Mouse (Mus musculus) cerebellum, adult 18-20 months (tissue): ENCODE data around the gene Gm20708.
A peak's percentile ranks its signal among the peaks of the same experiment; 100 is the strongest.
"Not testable (repeated sequence)": the region's sequence is repeated elsewhere in the genome, so short reads cannot be mapped to it uniquely, and the experiment has no call there.

Experiments
- DNase-seq, 2 experiments: peaks; one replicate each; pipeline ENCODE4 v3.0.0; 2021

Gene Gm20708

DNA sequence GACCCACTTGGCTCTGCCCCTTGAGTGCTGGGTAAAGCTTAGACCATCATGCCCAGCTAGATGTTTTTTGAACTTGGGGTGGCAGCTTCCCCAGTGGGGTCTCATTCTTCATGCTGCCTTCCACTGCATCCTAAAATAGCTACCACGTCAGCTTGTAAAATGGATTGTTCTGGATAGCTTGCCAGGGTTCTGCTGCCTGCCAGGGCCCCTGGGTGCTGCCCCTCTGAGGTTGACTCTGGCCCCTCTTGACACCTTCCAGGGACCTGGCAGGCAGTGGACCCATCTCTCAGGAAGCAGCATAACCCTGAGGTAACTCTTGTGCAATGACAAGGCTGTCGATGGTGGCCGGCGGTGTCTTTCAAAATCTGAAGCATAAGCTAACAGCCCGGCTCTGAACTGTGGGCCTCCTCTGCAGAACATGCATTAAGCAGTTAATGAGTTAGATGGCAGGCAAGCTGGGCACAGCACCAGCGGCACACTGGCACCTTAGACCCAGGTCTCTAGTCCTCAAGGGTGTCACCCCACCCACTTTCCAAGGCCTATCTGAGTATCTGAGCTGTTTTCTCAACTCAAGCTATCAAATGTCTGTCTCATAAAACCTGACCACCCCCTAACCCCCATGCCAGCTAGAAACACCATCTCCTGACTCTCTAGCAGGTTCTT lies 5.4 kb downstream of the Gm20708 start:
- DNase-seq: no peak

DNA sequence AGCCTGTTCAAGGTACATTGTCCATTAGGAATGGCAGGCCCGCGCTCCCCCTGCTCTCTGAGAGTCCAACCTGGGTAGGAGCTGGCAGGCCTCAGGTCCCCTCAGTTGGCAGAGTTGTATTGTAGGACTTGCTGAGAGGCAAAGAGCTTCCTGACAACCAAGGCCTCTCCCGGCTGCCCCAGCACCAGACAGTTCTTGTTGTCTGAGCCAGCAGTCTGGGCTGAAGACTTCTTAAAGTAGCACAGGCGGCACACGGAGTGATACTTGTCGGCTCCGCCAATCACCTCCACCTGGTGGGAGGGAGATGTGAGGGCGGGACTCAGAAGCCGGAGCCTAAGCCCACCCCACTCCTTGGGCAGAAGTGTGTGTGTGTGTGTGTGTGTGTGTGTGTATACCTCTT lies 6.4 kb downstream of the Gm20708 start:
- DNase-seq: not testable (repeated sequence)

DNA sequence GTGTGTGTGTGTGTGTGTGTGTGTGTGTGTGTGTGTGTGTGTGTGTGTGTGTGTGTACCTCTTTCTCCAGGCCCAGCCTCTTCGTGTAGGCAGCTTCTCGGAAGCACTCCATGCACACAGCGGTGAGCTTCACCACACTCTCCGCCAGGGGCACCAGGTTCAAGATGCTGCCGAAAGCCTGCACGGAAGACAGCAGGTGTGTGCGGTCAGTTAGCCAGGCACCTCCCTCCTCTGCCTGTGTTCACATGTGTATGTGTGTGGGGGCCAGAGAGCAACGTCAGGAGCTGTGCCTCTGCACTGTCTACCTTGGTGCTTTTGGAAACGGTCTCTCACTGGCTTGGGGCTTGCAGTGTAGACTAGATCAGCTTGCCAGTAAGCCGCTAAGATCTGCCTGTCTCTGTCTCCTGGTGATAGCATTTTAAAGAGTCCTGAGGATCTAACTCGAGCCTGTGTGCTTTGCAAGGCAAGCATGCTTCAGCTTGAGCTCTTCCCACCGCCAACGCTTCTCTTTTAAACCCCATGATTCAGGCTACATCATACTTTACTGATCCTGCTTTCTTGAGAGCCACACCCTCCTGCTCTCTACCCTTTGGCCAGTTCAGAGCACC lies 7.0 kb downstream of the Gm20708 start:
- no peak for DNase-seq

DNA sequence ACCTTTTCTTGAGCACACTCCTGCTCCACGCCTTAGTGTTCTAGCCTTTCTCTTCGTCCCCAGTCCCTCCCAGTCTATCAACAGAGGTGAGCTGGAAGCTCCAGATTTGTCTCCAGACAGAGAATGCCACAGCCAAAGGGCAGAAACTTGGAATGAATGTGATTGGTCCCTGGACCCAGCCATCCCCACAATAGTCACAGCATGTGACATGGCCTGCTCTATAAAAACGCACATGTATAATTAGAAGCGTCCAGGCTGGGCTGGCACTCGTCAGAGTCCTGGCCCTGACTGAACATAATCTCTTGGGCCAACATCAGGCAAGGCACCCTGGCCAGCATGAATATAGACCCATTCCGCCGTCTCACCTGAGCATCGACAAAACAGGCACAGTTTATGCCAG lies 9.6 kb downstream of the Gm20708 start:
- no peak for DNase-seq

DNA sequence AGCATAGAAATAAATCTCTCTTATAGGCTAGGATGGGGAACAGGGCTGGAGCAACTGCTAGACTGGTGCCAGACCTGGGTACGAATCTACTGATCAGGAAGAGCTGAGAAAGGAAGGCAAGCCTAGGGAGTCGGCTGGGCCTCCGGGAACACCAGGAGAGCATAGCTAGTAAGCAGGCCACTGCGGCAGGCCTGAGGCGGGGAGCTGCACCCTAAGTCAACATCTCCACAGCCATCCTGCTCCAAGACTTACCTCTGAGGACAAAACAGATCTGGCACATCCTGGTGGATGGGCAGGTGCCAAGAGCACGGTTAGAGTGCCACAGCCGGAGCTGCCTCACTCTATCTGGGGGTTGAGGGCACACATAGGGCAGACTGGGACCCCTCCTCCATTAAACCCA lies 10.7 kb downstream of the Gm20708 start:
- no peak for DNase-seq

DNA sequence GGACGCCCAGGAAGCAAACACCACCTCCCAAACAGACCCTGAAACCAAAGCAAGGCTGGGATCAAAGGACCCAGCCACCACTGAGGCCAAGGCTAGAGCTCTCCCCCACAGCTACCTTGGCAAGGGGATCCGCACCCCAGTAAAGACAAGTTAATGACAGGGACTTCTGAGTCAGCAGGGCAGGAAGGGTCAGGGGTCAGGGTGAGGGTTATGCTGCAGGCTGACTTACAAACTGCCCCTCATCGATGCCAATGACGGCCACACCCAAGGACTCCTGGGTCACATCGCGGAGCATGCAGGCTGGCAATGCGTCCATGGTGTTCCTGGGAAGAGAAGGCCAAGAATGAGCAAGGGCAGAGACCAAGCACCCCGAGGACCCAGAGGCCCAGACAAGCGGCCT lies 12.4 kb downstream of the Gm20708 start:
- no peak for DNase-seq

DNA sequence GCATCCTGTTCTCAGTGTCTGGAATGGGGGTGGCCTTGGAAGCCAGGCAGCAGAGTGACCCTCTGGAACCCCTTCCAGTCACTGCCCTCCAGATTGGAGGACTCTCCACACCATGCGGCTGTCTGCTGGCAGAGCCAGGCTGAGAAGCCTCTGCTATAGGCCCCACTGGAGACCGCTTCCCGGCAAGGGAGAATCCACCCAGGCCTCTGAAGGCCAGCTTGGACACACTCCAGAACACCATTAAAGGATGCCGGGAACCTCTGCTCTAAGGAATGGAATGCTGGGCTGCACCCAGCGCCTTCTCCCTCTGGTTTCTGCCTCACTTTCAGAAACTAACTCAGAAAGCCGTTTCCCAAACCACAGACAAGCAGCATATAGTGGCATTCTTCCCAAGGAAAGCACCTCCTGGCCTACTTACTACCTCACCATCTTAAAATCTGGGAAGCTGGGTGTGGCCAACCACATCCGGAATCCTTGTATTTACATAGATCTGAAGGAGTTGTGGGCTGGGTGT lies 13.3 kb downstream of the Gm20708 start:
- DNase-seq: no peak

DNA sequence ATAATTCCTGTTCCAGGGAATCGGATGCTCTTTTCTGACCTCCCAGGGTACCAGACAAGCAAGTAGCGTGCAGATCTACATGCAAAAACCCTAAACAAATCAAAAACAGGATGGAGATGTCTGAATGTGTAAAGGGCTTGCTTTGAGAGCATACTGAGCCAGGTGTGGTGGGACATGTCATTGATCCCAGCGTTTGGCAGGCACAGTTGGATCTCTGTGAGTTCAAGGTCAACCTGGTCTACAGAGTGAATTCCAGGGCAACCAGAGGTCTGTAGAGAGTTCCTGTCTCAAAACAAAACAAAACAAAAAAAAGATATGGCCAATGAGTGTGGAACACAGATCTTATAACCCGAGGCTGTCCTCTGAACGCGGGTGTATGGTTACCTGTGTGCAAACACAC lies 13.9 kb downstream of the Gm20708 start:
- DNase-seq: no peak

DNA sequence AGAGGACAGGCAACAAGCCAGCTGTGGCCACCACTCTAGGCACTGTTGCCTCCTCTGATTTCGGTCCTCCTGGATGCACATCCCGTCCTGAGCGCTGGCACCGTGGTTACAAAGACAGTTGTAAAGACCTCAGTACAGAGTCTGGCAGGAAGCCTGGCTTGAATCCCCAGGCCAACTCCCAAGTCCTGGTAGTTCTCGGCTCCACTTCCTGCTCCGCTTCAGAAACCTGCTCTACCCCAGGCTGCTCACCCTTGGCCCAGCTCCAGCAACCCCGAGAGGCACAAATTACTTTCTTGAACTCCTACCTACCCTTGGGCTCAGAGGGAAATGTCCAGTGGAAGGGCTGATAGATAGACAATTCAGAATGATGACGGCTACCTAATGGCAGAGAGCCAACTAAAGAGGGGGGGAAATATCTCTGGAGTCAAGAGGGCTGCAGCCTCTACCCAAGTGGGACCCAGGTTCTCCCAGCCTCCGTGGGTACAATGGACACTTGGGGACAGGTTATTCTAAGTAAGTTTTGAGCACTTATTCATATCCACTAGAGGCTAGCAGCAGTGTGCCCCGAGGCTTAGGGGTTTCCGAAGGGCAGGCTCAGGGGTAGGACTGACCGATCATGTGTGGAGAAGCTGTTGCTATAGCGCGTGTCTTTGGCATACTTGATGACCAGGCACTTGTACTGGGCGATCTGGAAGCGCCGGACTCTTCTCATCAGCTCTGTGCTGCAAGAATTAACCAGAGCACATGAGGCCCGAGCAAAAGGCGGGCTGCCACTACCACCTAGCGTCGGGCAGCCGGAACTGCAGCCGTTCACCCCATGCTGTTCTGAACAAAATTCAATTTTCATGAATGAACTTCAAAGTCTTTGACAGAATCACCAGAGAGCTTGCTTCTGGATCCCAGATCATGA lies 14.8 kb downstream of the Gm20708 start:
- DNase-seq: peak; percentile 66 to 82

DNA sequence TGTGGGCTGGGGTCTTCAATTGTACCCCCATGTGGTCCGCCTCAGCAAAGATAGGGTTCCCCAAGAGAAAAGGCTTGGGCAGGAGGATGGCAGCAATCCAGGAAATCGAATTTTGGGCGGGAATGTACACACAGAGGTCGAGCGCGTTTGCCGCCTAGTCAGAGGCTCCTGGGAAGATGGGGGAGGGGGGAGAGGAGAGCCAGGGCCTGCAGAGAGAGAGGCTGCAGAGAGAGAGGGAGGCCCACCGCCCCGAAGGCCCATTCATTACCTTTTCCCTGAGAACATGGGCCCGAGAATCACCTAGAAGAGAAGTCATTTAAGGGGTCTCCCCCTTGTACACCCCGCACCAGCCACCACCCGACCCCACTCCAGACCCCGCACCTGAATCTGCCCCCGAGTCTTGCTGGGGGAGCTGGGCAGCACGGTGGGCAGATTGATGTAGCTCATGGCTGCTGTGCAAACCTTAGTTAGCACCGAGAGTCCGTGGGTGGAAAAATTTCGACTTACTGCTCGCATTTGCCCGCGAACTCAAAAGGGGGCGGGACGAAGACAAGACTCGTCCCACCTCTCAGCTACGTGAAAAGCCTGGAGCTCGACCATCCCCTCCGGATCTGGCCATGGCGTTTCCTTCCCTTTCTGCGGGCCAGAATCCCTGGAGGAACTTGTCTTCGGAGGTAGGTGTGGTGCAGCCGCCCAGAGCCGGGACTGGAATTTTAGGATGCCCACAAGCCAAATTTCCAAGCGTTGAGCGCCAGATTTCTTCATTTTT lies 16.0 kb downstream of the Gm20708 start, which contains the start of the genes Afmid and Tk1:
Gene Afmid, plus strand, starts transcription at position 592 of the 769 bp plus-strand sequence.
Gene Tk1, minus strand, starts transcription at position 760 of the 769 bp plus-strand sequence.
- DNase-seq: no peak

DNA sequence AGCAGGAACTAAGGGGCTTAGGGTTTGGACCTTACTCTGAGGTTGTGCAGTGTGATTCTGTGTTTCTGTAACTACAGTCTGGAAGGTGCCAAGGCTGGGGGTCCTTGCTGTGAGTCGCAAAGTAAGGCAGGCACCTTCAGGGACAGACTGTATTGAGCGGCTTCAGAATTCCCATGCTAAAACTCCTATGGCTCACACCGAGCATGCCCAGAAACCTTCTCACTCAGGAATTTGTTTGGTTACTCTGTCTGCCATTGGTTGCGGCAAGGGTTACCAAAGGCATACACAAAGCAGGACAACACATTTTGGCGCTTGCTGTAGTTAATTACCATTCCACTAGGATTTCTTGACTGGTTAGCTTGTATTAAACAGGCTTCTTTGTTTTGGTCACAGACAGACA lies 16.7 kb downstream of the Gm20708 start:
- no peak for DNase-seq

DNA sequence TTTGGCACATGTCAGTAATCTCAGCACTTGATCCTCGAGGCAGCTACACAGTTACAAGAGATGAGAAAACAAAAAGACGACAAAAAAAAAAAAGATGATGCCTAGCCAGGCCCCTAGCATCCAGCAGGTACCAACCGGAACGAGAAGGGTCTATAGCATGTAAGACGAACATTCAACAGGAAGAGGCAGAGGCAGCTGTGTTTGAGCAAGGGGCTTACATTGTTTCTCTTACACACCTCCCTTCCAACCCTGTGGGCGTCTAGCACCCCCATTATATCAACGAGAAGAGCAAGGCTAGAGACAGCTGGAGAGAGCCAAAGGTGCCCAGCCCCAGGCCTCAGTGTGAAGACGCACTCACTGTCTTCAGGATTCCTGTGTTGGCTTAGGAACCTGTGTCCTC lies 17.4 kb downstream of the Gm20708 start:
- DNase-seq: no peak

DNA sequence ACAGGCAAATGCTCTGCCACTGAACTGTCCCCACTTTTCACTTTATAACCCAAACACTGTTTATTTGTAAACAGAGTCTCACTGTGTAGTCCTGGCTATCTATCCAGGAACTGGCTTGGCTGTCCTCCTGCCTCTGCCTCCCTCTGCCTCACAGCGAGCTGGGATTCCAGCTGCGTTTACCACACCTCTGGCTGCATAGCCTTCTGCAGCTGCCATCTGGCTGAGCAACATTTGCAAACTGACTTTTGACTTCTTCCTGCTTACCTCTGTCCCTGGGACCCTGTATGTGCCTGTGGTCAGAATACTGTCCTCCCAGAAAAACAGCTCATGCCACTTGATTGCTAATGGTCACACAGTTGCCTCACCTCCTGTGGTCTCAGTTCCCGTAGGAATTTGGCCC lies 17.9 kb downstream of the Gm20708 start:
- no peak for DNase-seq

DNA sequence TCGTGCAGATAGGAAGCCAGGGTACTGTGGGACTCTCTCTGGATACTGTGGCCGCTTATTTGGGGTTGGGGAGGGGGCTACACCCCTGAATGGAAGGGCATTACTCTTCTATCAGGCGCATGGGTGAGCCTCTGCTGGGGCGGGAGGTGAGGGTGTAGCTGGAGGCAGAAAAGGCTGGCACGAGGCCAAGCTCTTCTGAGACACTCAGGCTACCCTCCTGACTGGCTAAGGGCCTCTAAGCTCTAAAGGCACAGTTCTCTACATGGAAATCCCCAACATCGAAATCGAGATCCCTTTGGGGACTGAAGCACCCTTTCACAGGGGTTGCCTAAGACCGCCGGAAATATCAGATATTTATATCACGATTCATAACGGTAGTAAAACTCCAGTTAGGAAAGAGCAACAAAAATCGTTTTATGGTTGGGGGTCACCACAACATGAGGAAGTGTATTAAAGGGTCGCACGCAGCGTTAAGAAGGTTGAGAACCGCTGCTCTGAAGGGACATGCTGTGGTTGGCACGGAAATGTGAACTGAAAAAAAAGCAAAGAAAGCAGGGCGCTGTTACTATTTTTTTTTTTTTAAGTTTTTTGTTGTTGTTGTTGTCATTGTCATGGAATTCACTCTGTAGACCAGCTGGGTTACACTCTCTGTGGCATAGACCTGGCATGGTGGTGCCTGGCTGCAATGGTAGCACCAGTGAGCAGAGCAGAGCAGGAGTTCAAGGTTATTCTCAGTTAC lies 18.9 kb downstream of the Gm20708 start:
- DNase-seq: no peak

DNA sequence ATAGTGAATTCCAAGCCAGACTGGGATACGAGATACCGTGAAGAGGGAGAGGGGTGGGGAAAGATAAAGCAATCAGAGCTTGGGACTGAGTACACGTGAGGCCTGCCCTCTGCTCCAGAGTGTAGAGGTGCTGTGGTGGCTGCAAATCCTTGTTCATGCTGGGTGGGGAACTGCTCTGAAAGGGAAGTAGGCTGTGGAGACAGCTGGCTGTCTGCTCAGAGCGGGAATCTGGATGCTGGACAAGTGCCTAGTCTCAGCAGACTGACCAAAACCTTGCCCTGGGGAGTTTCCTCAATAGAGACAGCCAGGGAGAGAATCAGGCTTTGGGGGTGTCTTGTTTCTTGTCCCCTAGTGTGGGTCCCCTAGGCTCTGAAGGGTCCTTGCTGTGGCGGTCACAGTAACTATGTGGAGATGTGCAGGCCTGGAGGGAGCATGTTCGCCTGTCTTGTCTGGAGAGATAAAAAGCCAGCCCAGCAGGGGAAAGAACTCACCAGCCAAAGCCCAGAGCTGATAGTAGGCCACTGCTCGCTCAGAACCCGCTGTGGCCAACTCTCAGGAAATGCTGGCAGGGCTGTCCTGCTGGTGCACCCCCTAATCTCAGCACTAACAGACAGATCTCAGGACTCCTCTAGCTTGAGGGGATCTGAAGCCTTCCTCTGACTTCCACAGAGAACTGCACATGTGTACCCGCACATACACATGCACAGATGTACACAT lies 19.6 kb downstream of the Gm20708 start:
- DNase-seq: no peak

DNA sequence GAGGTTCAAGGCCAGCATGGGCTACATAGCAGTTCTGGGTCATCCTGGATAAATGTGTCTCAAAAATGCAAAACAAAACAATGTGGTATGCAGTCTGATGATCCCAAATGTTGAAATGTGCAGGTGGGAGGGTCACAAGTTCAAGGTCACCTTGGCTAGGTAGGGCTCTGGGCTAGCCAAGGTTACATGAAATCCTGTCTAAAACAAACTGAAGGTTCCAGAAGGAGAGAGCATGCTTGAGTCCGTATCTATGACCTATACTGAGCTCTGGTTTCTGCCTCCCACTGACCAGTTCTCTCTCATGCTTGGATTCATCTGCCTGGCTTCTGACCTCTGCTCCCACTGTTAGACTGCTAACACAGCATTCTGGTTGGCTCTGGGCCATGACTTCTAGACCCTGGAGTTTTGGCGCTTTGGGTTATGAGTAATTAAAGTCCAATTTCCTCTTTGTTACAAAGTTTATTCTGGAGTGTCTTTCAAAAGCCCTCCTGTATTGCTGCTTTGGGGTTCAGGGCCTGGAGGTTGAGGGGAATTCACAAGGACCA lies 20.3 kb downstream of the Gm20708 start:
- no peak for DNase-seq

DNA sequence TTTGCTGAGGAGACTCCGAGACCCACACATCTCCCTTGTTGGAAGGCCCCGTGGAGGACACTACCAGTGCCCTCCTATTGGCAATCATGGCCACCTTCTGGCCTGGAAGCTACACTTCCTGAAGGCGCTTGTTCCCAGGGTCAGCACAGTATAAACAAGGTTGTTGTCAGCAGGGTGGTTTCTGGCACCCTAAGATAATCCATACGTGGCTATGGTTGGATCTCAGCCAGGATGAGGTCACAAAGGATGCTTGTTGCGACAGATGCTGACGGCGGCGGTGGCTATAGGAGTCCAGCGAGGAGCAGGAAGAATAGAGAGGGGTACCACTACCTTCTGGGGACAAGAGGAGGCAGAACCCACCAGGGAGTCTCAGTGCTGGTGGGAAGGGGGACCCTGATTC lies 20.9 kb downstream of the Gm20708 start:
- no peak for DNase-seq

DNA sequence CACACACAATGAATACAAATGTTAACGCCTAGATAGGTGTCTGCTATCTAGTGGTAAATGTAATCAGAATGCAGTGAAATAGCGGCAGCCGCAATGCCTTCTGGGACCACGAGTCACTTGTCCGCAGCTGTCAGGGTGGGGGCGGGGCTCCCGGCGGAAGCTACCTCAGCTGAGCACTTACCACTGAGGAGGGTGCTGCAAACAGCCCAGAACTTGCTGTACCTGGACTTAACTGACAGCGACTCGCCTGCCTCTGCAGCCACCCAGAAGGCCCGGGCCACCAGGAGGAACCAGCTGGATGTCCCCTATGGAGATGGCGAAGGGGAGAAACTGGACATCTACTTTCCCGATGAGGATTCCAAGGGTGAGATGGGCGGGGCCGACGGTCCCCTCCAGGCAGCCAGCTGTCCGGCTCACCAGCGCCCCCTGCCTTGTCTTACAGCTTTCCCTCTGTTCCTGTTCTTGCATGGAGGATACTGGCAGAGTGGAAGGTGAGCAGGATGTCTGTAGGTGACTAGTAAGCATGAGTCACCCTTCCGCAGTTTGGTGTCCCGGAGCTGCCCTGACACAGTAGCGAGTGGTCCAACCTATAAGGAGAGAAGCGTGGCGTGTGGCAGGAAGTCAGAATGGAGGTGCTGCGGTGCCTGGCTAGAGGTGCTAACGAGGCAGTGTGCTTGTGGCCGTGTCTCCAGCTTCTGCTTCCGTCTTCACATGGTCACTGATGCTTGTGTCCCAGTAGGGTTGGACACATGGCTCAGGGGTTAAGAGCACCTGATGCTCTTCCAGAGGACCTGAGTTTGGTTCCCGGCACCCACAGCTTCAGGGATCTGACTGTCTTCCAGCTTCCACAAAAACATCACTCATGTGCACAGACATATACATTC lies 22.9 kb downstream of the Gm20708 start:
- peak; percentile 50 to 61 for DNase-seq

DNA sequence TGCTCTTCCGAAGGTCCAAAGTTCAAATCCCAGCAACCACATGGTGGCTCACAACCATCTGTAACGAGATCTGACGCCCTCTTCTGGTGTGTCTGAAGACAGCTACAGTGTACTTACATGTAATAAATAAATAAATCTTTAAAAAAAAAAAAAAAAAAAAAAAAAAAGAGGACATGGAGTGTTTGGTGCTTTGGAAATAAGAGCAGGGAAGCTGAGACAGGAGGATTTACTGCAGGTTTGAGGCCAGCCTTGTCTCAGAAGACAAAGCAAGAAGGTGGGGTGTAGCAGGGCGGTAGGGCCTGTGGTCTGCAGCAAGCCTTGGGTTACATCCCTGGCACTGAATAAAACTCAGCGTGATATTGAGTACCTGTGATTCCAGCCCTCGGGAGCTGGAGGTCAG lies 24.0 kb downstream of the Gm20708 start:
- not testable (repeated sequence) for DNase-seq

DNA sequence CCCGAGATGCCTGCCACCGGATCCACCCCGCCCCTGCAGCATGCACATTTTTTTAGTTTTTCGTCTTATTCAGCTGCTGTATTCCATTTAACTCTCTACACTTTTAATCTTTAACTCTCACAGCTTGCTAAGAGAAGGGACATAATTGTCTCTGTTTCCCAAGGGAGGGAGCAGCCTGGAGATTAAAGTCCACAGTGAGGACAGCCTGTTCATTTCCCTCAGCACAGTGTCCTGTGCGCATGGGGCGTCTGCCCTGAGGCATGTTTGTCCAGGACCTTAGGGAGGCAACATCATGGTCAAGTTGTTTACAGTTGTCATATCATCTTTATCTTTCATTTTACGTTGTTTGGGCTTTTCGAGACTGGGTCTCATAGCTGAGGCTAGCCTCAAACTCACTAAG lies 24.6 kb downstream of the Gm20708 start:
- no peak for DNase-seq
